Mouse (Mus musculus): ENCODE results near the gene Tnrc18. TPM values are rescaled to one million over a fixed set of nuclear protein-coding genes. Genes with fewer than 3 reads are reported as not detected.
"Not testable (repeated sequence)": the region's sequence is repeated elsewhere in the genome, so short reads cannot be mapped to it uniquely, and the experiment has no call there.

The Tnrc18 gene
- 8.8 and 11.7 TPM in 2 replicates for total RNA-seq (2014; fragmentation: Nextera tagmentation)
- total RNA-seq (2017) = 0.85 and 4.2 TPM in 2 replicates

GRCm38 (mm10) chr5:142817524-142818434 lies at the start of gene Tnrc18:
Tnrc18 (minus strand) TSS chr5:142817662.
- no peak for ATAC-seq (replicated peaks; ENCODE audit: low FRiP score, low TSS enrichment, poor library complexity, severe bottlenecking)

- ATAC-seq (replicated peaks; ENCODE audit: low FRiP score, low TSS enrichment, poor library complexity, severe bottlenecking) = peak; percentile 85
These were observed 40.3 kb upstream of the Tnrc18 start for GRCm38 (mm10) chr5:142857763-142858229.

- no peak for ATAC-seq (replicated peaks; ENCODE audit: low FRiP score, low TSS enrichment, poor library complexity, severe bottlenecking)
These were observed 38.9 kb upstream of the Tnrc18 start for GRCm38 (mm10) chr5:142856408-142856807.

GRCm38 (mm10) chr5:142854877-142855276 lies 37.4 kb upstream of the Tnrc18 start:
- ATAC-seq (replicated peaks; ENCODE audit: low FRiP score, low TSS enrichment, poor library complexity, severe bottlenecking) = no peak

GRCm38 (mm10) chr5:142853585-142853984 lies 36.1 kb upstream of the Tnrc18 start:
- ATAC-seq (replicated peaks; ENCODE audit: low FRiP score, low TSS enrichment, poor library complexity, severe bottlenecking) = no peak

- no peak for ATAC-seq (replicated peaks; ENCODE audit: low FRiP score, low TSS enrichment, poor library complexity, severe bottlenecking)
These were observed 34.2 kb upstream of the Tnrc18 start for GRCm38 (mm10) chr5:142851681-142852049.

- no peak for ATAC-seq (replicated peaks; ENCODE audit: low FRiP score, low TSS enrichment, poor library complexity, severe bottlenecking)
These were observed 33.6 kb upstream of the Tnrc18 start for GRCm38 (mm10) chr5:142850916-142851680.

- ATAC-seq (replicated peaks; ENCODE audit: low FRiP score, low TSS enrichment, poor library complexity, severe bottlenecking) = no peak
These were observed 33.0 kb upstream of the Tnrc18 start for GRCm38 (mm10) chr5:142850476-142850875.

- no peak for ATAC-seq (replicated peaks; ENCODE audit: low FRiP score, low TSS enrichment, poor library complexity, severe bottlenecking)
These were observed 31.4 kb upstream of the Tnrc18 start for GRCm38 (mm10) chr5:142848911-142849310.

- ATAC-seq (replicated peaks; ENCODE audit: low FRiP score, low TSS enrichment, poor library complexity, severe bottlenecking) = no peak
These were observed 30.7 kb upstream of the Tnrc18 start for GRCm38 (mm10) chr5:142848149-142848548.

GRCm38 (mm10) chr5:142844467-142844866 lies 27.0 kb upstream of the Tnrc18 start:
- peak; percentile 67 for ATAC-seq (replicated peaks; ENCODE audit: low FRiP score, low TSS enrichment, poor library complexity, severe bottlenecking)

- ATAC-seq (replicated peaks; ENCODE audit: low FRiP score, low TSS enrichment, poor library complexity, severe bottlenecking) = no peak
These were observed 24.7 kb upstream of the Tnrc18 start for GRCm38 (mm10) chr5:142842137-142842642.

GRCm38 (mm10) chr5:142841372-142842136 lies 24.1 kb upstream of the Tnrc18 start:
- ATAC-seq (replicated peaks; ENCODE audit: low FRiP score, low TSS enrichment, poor library complexity, severe bottlenecking) = no peak

- not testable (repeated sequence) for ATAC-seq (replicated peaks; ENCODE audit: low FRiP score, low TSS enrichment, poor library complexity, severe bottlenecking)
These were observed 20.0 kb upstream of the Tnrc18 start for GRCm38 (mm10) chr5:142837427-142837826.

- no peak for ATAC-seq (replicated peaks; ENCODE audit: low FRiP score, low TSS enrichment, poor library complexity, severe bottlenecking)
These were observed 19.4 kb upstream of the Tnrc18 start for GRCm38 (mm10) chr5:142836891-142837290.

- 0 out of 2 replicates have a peak, but pooled peaks have one; percentile 4 for ATAC-seq (replicated peaks; ENCODE audit: low FRiP score, low TSS enrichment, poor library complexity, severe bottlenecking)
These were observed 16.4 kb upstream of the Tnrc18 start for GRCm38 (mm10) chr5:142833646-142834438.

- ATAC-seq (replicated peaks; ENCODE audit: low FRiP score, low TSS enrichment, poor library complexity, severe bottlenecking) = no peak
These were observed 8.7 kb upstream of the Tnrc18 start for GRCm38 (mm10) chr5:142826131-142826530.

- ATAC-seq (replicated peaks; ENCODE audit: low FRiP score, low TSS enrichment, poor library complexity, severe bottlenecking) = no peak
These were observed 8.2 kb upstream of the Tnrc18 start for GRCm38 (mm10) chr5:142825665-142826064.

- no peak for ATAC-seq (replicated peaks; ENCODE audit: low FRiP score, low TSS enrichment, poor library complexity, severe bottlenecking)
These were observed 6.6 kb upstream of the Tnrc18 start for GRCm38 (mm10) chr5:142824091-142824490.

Data from megakaryocyte-erythroid progenitor cell, adult 5-6 weeks (primary cell).